Mouse (Mus musculus): Measurements from ENCODE around the gene Slc7a1. TPM values are rescaled to one million over a fixed set of nuclear protein-coding genes. Genes with fewer than 3 reads are reported as not detected.

The Slc7a1 gene
- total and polyA plus RNA-seq, 3 experiments, result 20.5 to 78.3 (median 69.5) TPM

GRCm38 (mm10) chr5:148312443-148312842, 87.3 kb downstream of the Slc7a1 start:
- no peaks in the 10 kb centered on the region for H3K27me3 ChIP-seq (replicated peaks)
- H3K4me2 ChIP-seq (ENCODE audit: insufficient read depth, low read depth, poor library complexity, severe bottlenecking), result no peak overlapping the region
- no peaks in the 10 kb centered on the region for H3K79me2 ChIP-seq (replicated peaks; ENCODE audit: control insufficient read depth, extremely low read depth, insufficient read depth, poor library complexity, severe bottlenecking)
- in situ Hi-C loops (cut with MboI; ENCODE audit: low pct_ligation_motif_present, low pct_unique_long_range_greater_than_20kb, low sequenced_read_pairs) (no loop called here), dilution Hi-C loops (cut with MboI; ENCODE audit: extremely low pct_ligation_motif_present, extremely low pct_unique_long_range_greater_than_20kb, low sequenced_read_pairs) (no loop called here)
- H3K9ac ChIP-seq (ENCODE audit: insufficient read depth, low read depth), result no peak overlapping the region
- H3K27ac ChIP-seq (ENCODE audit: insufficient read depth, low read depth), result no peak overlapping the region
- no peaks in the 10 kb centered on the region for H3K4me1 ChIP-seq (ENCODE audit: control insufficient read depth in 1 of 2, insufficient read depth in 2 of 2)
- H3K9me3 ChIP-seq (replicated peaks; ENCODE audit: low read length), result no peaks in the 10 kb centered on the region
- TF ChIP-seq BHLHE40 (IDR thresholded peaks at IDR 0.05; ENCODE audit: low read depth, low read length) (no peak), CTCF (conservative IDR thresholded peaks at IDR 0.05 in 1 of 2, IDR thresholded peaks at IDR 0.05 in 1 of 2; ENCODE audit: low read depth in 2 of 2, low read length in 2 of 2) (peak in 1 of 2 experiments; percentile 33; a peak in 2 of 4 replicates)
- DNase-seq (ENCODE audit: extremely low read depth), result no peak
- H3K4me3 ChIP-seq (replicated peaks in 1 of 3; ENCODE audit: low read depth in 2 of 3, low read length in 2 of 3, poor library complexity in 1 of 3), result no peak overlapping the region
- H3K36me3 ChIP-seq (replicated peaks in 1 of 2; ENCODE audit: control insufficient read depth in 1 of 2, insufficient read depth in 1 of 2, low read length in 1 of 2), result no peaks in the 10 kb centered on the region

GRCm38 (mm10) chr5:148310790-148311189, 88.9 kb downstream of the Slc7a1 start:
- peaks cover 0 to 3% of the 10 kb centered on the region in 2 experiments; a peak in 2 of 4 replicates for H3K4me1 ChIP-seq (ENCODE audit: control insufficient read depth in 1 of 2, insufficient read depth in 2 of 2)
- H3K4me2 ChIP-seq (ENCODE audit: insufficient read depth, low read depth, poor library complexity, severe bottlenecking), result peak overlapping the region; percentile 39
- H3K27me3 ChIP-seq (replicated peaks), result peaks cover 13% of the 10 kb centered on the region
- peaks cover 2% of the 10 kb centered on the region for H3K9me3 ChIP-seq (replicated peaks; ENCODE audit: low read length)
- no peak overlapping the region for H3K27ac ChIP-seq (ENCODE audit: insufficient read depth, low read depth)
- no peaks in the 10 kb centered on the region for H3K79me2 ChIP-seq (replicated peaks; ENCODE audit: control insufficient read depth, extremely low read depth, insufficient read depth, poor library complexity, severe bottlenecking)
- peak overlapping the region; percentile 41 for H3K9ac ChIP-seq (ENCODE audit: insufficient read depth, low read depth)
- dilution Hi-C loops (cut with MboI; ENCODE audit: extremely low pct_ligation_motif_present, extremely low pct_unique_long_range_greater_than_20kb, low sequenced_read_pairs), result no loop called here
- in situ Hi-C loops (cut with MboI; ENCODE audit: low pct_ligation_motif_present, low pct_unique_long_range_greater_than_20kb, low sequenced_read_pairs), result no loop called here
- DNase-seq (ENCODE audit: extremely low read depth), result peak; percentile 83
- peak overlapping the region; percentile 40 to 48 (median 42) for H3K4me3 ChIP-seq (replicated peaks in 1 of 3; ENCODE audit: low read depth in 2 of 3, low read length in 2 of 3, poor library complexity in 1 of 3)
- H3K36me3 ChIP-seq (replicated peaks in 1 of 2; ENCODE audit: control insufficient read depth in 1 of 2, insufficient read depth in 1 of 2, low read length in 1 of 2), result no peaks in the 10 kb centered on the region
- TF ChIP-seq ZKSCAN1 (IDR thresholded peaks at IDR 0.05; ENCODE audit: borderline replicate concordance, low read depth, low read length), result no peak
- no peak for TF ChIP-seq USF1 (IDR thresholded peaks at IDR 0.05; ENCODE audit: low read depth, low read length)
- TF ChIP-seq E2F4 (IDR thresholded peaks at IDR 0.05; ENCODE audit: insufficient replicate concordance, low read depth, low read length), result no peak
- no peak for TF ChIP-seq USF2 (conservative IDR thresholded peaks at IDR 0.05; ENCODE audit: low read depth, low read length)
- 0 out of 2 replicates have a peak, but pooled peaks have one; percentile 17 for TF ChIP-seq ELF1 (IDR thresholded peaks at IDR 0.05; ENCODE audit: low read depth, low read length)
- TF ChIP-seq ZNF384 (IDR thresholded peaks at IDR 0.05; ENCODE audit: low read depth, low read length), result no peak
- TF ChIP-seq POLR2AphosphoS2 (IDR thresholded peaks at IDR 0.05; ENCODE audit: low read depth, low read length), result no peak
- TF ChIP-seq MAFK (IDR thresholded peaks at IDR 0.05; ENCODE audit: insufficient replicate concordance, low read length), result no peak
- no peak for TF ChIP-seq HCFC1 (IDR thresholded peaks at IDR 0.05; ENCODE audit: low read depth, low read length)
- peak; percentile 61; the same call in 1 of the 2 replicates for TF ChIP-seq IRF4 (IDR thresholded peaks at IDR 0.05; ENCODE audit: low read depth, low read length)
- TF ChIP-seq POLR2A (IDR thresholded peaks at IDR 0.05; ENCODE audit: low read depth, low read length), result no peak
- TF ChIP-seq CHD1 (IDR thresholded peaks at IDR 0.05; ENCODE audit: low read depth, low read length), result no peak
- no peak for TF ChIP-seq NRF1 (IDR thresholded peaks at IDR 0.05; ENCODE audit: low read depth, low read length)
- TF ChIP-seq MYC (IDR thresholded peaks at IDR 0.05; ENCODE audit: low read depth, low read length), result no peak
- peak; percentile 37; the same call in 1 of the 2 replicates for TF ChIP-seq TCF12 (IDR thresholded peaks at IDR 0.05; ENCODE audit: low read depth, low read length)
- TF ChIP-seq RCOR1 (conservative IDR thresholded peaks at IDR 0.05; ENCODE audit: low read depth, low read length), result no peak
- peak in 1 of 2 experiments; percentile 73; a peak in 2 of 4 replicates for TF ChIP-seq CTCF (conservative IDR thresholded peaks at IDR 0.05 in 1 of 2, IDR thresholded peaks at IDR 0.05 in 1 of 2; ENCODE audit: low read depth in 2 of 2, low read length in 2 of 2)
- no peak for TF ChIP-seq JUND (conservative IDR thresholded peaks at IDR 0.05; ENCODE audit: low read depth, low read length)
- TF ChIP-seq SMC3 (IDR thresholded peaks at IDR 0.05; ENCODE audit: low read depth, low read length), result peak; percentile 57
- TF ChIP-seq CHD2 (IDR thresholded peaks at IDR 0.05; ENCODE audit: low read length), result no peak
- TF ChIP-seq TBP (conservative IDR thresholded peaks at IDR 0.05; ENCODE audit: low read depth, low read length), result no peak
- no peak for TF ChIP-seq ZC3H11A (IDR thresholded peaks at IDR 0.05; ENCODE audit: low read depth, low read length)
- no peak for TF ChIP-seq GABPA (IDR thresholded peaks at IDR 0.05; ENCODE audit: insufficient replicate concordance, low read depth, low read length)
- TF ChIP-seq UBTF (IDR thresholded peaks at IDR 0.05; ENCODE audit: low read depth, low read length), result no peak
- TF ChIP-seq BHLHE40 (IDR thresholded peaks at IDR 0.05; ENCODE audit: low read depth, low read length), result no peak
- TF ChIP-seq SIN3A (IDR thresholded peaks at IDR 0.05; ENCODE audit: low read length), result no peak
- TF ChIP-seq JUN (IDR thresholded peaks at IDR 0.05; ENCODE audit: insufficient read depth, low read depth, low read length), result no peak
- TF ChIP-seq MAX (IDR thresholded peaks at IDR 0.05; ENCODE audit: low read length), result no peak
- TF ChIP-seq KAT2A (IDR thresholded peaks at IDR 0.05; ENCODE audit: insufficient replicate concordance, low read length), result no peak
- no peak for TF ChIP-seq ZMIZ1 (IDR thresholded peaks at IDR 0.05; ENCODE audit: low read depth, low read length)
- 0 out of 2 replicates have a peak, but pooled peaks have one; percentile 33 for TF ChIP-seq MAZ (IDR thresholded peaks at IDR 0.05; ENCODE audit: low read depth, low read length)
- TF ChIP-seq PAX5 (IDR thresholded peaks at IDR 0.05; ENCODE audit: low read length), result no peak
- TF ChIP-seq NELFE (IDR thresholded peaks at IDR 0.05; ENCODE audit: low read depth, low read length), result no peak
